Mouse (Mus musculus) subcutaneous adipose tissue, adult 2 months (tissue): Measurements from ENCODE around the gene Cage1. TPM values are rescaled to one million over a fixed set of nuclear protein-coding genes. Genes with fewer than 3 reads are reported as not detected.

ENCODE experiments used
- polyA plus RNA-seq: library from polyadenylated mRNA; depleted of rRNA; stranded (reverse); fragments of >200 nt; gene quantifications from 2 replicates; pipeline ENCODE4 v1.2.3, GENCODE M21; 2012; ENCODE audit warnings: low replicate concordance; rRNA removed

Gene Cage1
- polyA plus RNA-seq = 0.12 and 0.29 TPM in 2 replicates

GRCm38 (mm10) chr13:38037044-38037687 lies at the start of gene Cage1:
Gene Cage1, minus strand, starts transcription at chr13:38037069.

GRCm38 (mm10) chr13:38036343-38037043 lies 376 bp downstream of the Cage1 start, which contains the start of gene Riok1:
Gene Riok1, plus strand, starts transcription at chr13:38036995.

GRCm38 (mm10) chr13:37993704-37994404 lies 43.0 kb downstream of the Cage1 start, which contains the start of gene Ssr1:
Gene Ssr1, minus strand, starts transcription at chr13:37994217.

Other genes with a start within 250 kb of the Cage1 start
- gene Ssr1, start 42.9 kb downstream of the Cage1 start, polyA plus RNA-seq = 8.9 and 12.7 TPM in 2 replicates
- gene Riok1, start 74 bp downstream of the Cage1 start, polyA plus RNA-seq = 10.5 and 26.2 TPM in 2 replicates
- gene Dsp, start 114.2 kb upstream of the Cage1 start, polyA plus RNA-seq = 0.27 and 5.3 TPM in 2 replicates
- 22.0 and 47.2 TPM in 2 replicates for gene Snrnp48, start 167.9 kb upstream of the Cage1 start, polyA plus RNA-seq